Mouse (Mus musculus): ENCODE results near the gene Stab2.

- TF ChIP-seq CTCF (IDR thresholded peaks at IDR 0.05; ENCODE audit: low read depth) = no peak
- no peak for TF ChIP-seq EP300 (IDR thresholded peaks at IDR 0.05; ENCODE audit: low read depth)
Observed at GRCm38 (mm10) chr10:86961542-86962466, 46.0 kb downstream of the Stab2 start.
